Mouse (Mus musculus) myocyte (in vitro differentiated cells): ENCODE results near the gene Creb5. TPM values are rescaled to one million over a fixed set of nuclear protein-coding genes. Genes with fewer than 3 reads are reported as not detected.
A peak's percentile ranks its signal among the peaks of the same experiment; 100 is the strongest.

Source experiments
- H3K27me3 ChIP-seq: one replicate; pipeline ENCODE4 v1.6.1; 2011; ENCODE audit not compliant: control insufficient read depth, insufficient read depth, insufficient read length
- H3K36me3 ChIP-seq: one replicate; pipeline ENCODE4 v1.6.1; 2011; ENCODE audit not compliant: control insufficient read depth, insufficient read depth
- H3K4me2 ChIP-seq: one replicate; pipeline ENCODE4 v1.6.1; 2011; ENCODE audit warnings: low read depth, control low read depth
- H3K4me3 ChIP-seq: one replicate; pipeline ENCODE4 v1.5.1; 2011; ENCODE audit warnings: mild to moderate bottlenecking, control low read depth, moderate library complexity
- H3K79me2 ChIP-seq: one replicate; pipeline ENCODE4 v1.6.1; 2011; ENCODE audit not compliant: control insufficient read depth, insufficient read depth
- H3ac ChIP-seq: one replicate; pipeline ENCODE4 v1.6.1; 2011; ENCODE audit not compliant: control insufficient read depth, insufficient read length
- CEBPB ChIP-seq: IDR thresholded peaks from 2 replicates; pipeline ENCODE4 v1.6.1; 2011; ENCODE audit warnings: mild to moderate bottlenecking, moderate library complexity; ENCODE audit not compliant: poor library complexity, insufficient read depth, severe bottlenecking
- E2F4 ChIP-seq: IDR thresholded peaks from one replicate; pipeline ENCODE4 v1.6.1; 2011; ENCODE audit warnings: mild to moderate bottlenecking, control low read depth, moderate library complexity; ENCODE audit not compliant: insufficient read depth
- MAX ChIP-seq: IDR thresholded peaks from one replicate; pipeline ENCODE4 v1.6.1; 2011; ENCODE audit warnings: low read depth, mild to moderate bottlenecking, control low read depth
- MYOD1 ChIP-seq, 3 experiments: IDR thresholded peaks; one replicate each; pipeline ENCODE4 v1.6.1; 2011; ENCODE audit warnings: control low read depth in 2 of 3, low read depth in 2 of 3, mild to moderate bottlenecking in 2 of 3, moderate library complexity in 1 of 3; ENCODE audit not compliant: insufficient read length in 2 of 3, control insufficient read depth in 1 of 3
- MYOG ChIP-seq, 3 experiments: IDR thresholded peaks; one replicate each; pipeline ENCODE4 v1.6.1; 2011; ENCODE audit warnings: control low read depth in 2 of 3, low read depth in 2 of 3, mild to moderate bottlenecking in 2 of 3; ENCODE audit not compliant: insufficient read length in 2 of 3, control insufficient read depth in 1 of 3, insufficient read depth in 1 of 3
- POLR2A ChIP-seq: IDR thresholded peaks from one replicate; pipeline ENCODE4 v1.6.1; 2011; ENCODE audit warnings: low read depth, mild to moderate bottlenecking, control low read depth, moderate library complexity; ENCODE audit not compliant: insufficient read length
- POLR2AphosphoS2 ChIP-seq: IDR thresholded peaks from one replicate; pipeline ENCODE4 v1.6.1; 2011; ENCODE audit warnings: low read depth, control low read depth; ENCODE audit not compliant: insufficient read length
- REST ChIP-seq: IDR thresholded peaks from one replicate; pipeline ENCODE4 v1.6.1; 2011; ENCODE audit warnings: mild to moderate bottlenecking, control low read depth, moderate library complexity; ENCODE audit not compliant: insufficient read depth, insufficient read length
- SRF ChIP-seq: IDR thresholded peaks from one replicate; pipeline ENCODE4 v1.6.1; 2011; ENCODE audit warnings: low read depth; ENCODE audit not compliant: control insufficient read depth, insufficient read length
- TCF12 ChIP-seq: IDR thresholded peaks from one replicate; pipeline ENCODE4 v1.6.1; 2011; ENCODE audit warnings: mild to moderate bottlenecking, control low read depth; ENCODE audit not compliant: poor library complexity, insufficient read depth, severe bottlenecking
- TCF3 ChIP-seq: IDR thresholded peaks from one replicate; pipeline ENCODE4 v1.6.1; 2011; ENCODE audit warnings: low read depth, control low read depth; ENCODE audit not compliant: insufficient read length
- USF1 ChIP-seq: IDR thresholded peaks from one replicate; pipeline ENCODE4 v1.6.1; 2011; ENCODE audit warnings: low read depth, mild to moderate bottlenecking, control low read depth, moderate library complexity
- polyA plus RNA-seq: library from polyadenylated mRNA; unstranded; fragments of >200 nt; fragmentation: generic; extraction: Trizol; gene quantifications from one replicate; pipeline ENCODE4 v1.2.1, GENCODE M21; 2012; ENCODE audit warnings: missing spikeins

Creb5 gene
- polyA plus RNA-seq: 1.4 TPM

DNA sequence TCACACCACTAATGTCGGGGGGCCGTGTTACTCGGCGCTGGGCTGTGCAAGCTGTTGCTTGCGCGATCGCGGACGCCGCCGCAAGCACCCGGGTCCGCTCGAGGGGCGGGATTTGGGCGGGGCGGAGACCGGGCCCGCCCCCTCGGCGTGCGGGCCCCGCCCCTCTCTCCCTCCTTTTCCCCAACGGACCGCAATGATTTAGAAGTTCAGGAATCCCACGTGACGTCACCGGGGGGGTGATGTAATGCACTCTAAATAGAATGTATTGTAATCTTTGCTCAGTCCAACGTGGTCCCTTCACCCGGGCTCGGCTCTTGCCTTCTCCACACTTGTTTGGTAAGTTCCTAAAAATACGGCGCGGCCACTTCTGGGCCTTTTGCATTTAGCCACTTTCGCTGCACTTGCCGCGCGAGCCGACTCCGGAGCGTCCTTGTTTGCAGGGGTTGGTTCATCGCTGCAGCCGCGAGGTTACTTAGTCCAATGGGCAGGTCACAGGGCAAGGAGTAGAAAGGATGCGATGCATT is at the start of gene Creb5:
Gene Creb5 (plus strand): TSS at position 233 of the 524 bp plus-strand sequence.
- Histone ChIP-seq H3K36me3 (no peaks in the 10 kb centered on the region), H3K27me3 (no peaks in the 10 kb centered on the region), H3K79me2 (no peaks in the 10 kb centered on the region), H3K4me2 (peak within 1 kb of the TSS; percentile 89), H3K4me3 (peak within 1 kb of the TSS; percentile 53), H3ac (peak within 1 kb of the TSS; percentile 30)
- TF ChIP-seq USF1: peak; percentile 47
- no peak for TF ChIP-seq CEBPB
- TF ChIP-seq E2F4: no peak

DNA sequence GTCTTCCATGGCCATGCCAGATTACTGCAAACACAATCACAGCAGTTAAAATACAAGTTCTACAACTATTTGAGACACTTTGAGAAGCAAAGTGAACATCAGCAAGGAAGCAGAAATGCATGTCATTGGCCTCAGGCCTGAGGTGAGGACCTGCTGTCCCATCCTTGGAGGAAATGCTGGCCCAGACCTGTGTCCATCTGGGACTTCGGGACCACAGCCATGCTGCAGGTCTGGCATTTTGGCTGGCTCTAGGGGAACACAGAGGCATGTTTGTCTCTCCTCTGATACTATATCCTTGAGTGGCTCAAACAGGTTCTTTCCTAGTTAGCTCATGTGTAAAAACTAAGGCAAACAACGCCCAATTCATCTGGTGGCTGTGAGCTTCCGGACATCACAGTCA is 27.2 kb upstream of the Creb5 start:
- H3K4me2 ChIP-seq: no peak overlapping the region
- H3K36me3 ChIP-seq: no peaks in the 10 kb centered on the region
- no peak overlapping the region for H3ac ChIP-seq
- TF ChIP-seq E2F4 (no peak), REST (no peak), MYOG (IDR thresholded peaks at IDR 0.05; ENCODE audit: control insufficient read depth in 1 of 3, insufficient read depth in 1 of 3, insufficient read length in 2 of 3, low read depth in 2 of 3) (no peak), POLR2AphosphoS2 (no peak), CEBPB (no peak), TCF12 (no peak), MAX (no peak), POLR2A (no peak), USF1 (no peak), SRF (no peak), TCF3 (no peak), MYOD1 (IDR thresholded peaks at IDR 0.05; ENCODE audit: control insufficient read depth in 1 of 3, insufficient read length in 2 of 3, low read depth in 2 of 3) (no peak)
- H3K79me2 ChIP-seq: no peaks in the 10 kb centered on the region
- H3K27me3 ChIP-seq: no peaks in the 10 kb centered on the region
- no peak overlapping the region for H3K4me3 ChIP-seq

DNA sequence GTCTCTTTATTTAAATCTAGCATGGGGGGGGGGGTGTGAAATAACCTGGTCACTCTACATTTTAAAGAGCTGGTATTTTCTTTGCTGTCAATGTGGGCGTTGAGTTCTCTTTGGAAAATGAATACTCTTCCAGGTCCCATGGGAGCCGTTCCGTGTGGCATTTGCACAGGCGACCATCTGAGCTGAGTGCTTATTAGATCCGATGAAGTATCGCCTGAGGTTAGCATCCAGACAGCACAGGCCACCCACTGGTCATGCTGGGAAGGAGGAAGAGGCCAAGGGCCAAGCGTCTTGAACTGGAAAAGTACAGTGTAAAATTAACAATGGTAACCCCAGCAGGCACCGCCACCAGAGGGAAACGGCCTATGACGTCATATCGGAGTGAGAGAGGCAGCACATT is 24.7 kb upstream of the Creb5 start:
- Histone ChIP-seq H3K4me3 (no peak overlapping the region), H3K79me2 (no peaks in the 10 kb centered on the region), H3K4me2 (no peak overlapping the region), H3K27me3 (no peaks in the 10 kb centered on the region), H3K36me3 (no peaks in the 10 kb centered on the region), H3ac (no peak overlapping the region)
- TF ChIP-seq SRF (no peak), USF1 (no peak), MYOD1 (IDR thresholded peaks at IDR 0.05; ENCODE audit: control insufficient read depth in 1 of 3, insufficient read length in 2 of 3, low read depth in 2 of 3) (no peak), POLR2AphosphoS2 (no peak), MYOG (IDR thresholded peaks at IDR 0.05; ENCODE audit: control insufficient read depth in 1 of 3, insufficient read depth in 1 of 3, insufficient read length in 2 of 3, low read depth in 2 of 3) (no peak), TCF3 (no peak), MAX (no peak), POLR2A (no peak), REST (no peak), CEBPB (no peak), TCF12 (no peak), E2F4 (no peak)

DNA sequence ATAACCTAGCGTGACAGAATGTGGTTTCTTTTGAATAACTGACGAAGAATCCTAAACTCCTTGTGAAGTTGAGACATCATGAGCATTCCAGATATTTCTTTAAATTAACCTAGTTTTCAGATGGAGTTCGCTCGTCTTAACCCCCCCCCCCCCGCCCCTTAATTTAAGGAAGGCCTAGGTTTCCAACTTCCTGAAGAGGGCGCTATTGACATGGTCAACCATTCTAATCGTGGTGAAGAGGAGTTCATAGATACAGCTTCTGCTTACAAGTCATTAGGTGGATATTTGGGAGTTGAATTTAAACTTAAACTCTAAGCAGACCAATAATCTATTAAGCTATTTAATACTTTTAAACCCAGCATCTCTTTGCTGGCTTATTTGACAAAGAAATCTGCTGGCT is 20.0 kb upstream of the Creb5 start:
- H3K4me3 ChIP-seq: no peak overlapping the region
- H3K4me2 ChIP-seq: no peak overlapping the region

DNA sequence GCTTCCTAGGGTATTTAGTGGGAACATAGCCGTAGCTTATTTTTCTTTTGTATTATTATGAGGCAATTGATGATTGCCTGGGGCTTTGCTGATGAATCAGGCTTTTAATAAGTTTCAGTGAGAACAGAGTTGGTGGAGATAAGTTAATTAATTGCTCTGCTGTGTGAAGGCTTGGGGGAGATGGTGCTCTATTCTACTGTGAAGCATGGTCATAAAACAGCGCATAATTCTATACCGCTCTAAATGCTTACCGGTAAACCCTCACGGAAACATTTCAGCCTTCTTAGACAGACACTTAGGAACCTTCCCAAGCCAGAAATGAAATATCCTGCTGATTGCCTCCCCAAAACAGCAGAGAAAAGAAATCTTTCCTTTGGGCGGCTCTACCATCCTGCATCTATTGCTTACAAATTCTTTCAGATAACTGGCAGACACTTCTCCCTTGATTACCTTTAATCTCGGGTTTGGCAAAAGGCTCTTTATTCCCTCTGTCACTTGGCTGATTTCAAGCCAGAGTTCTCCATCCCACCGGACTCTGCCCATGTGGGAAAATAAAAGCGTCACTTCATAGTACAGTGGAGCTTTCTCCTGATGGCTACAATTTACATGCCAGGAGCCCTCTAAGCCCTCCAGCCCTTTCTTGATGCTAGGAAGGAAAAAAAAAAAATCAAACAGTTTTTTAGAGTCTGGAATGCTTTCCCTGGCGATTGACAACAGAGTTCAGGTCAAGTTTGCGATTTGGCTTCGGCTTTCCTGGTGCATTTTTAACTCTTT is 19.2 kb upstream of the Creb5 start:
- H3ac ChIP-seq: no peak overlapping the region
- H3K36me3 ChIP-seq: no peaks in the 10 kb centered on the region
- no peak for TF ChIP-seq REST
- TF ChIP-seq MAX: no peak
- TF ChIP-seq TCF12: no peak
- no peak for TF ChIP-seq USF1
- TF ChIP-seq TCF3: no peak
- TF ChIP-seq CEBPB: no peak
- TF ChIP-seq MYOD1 (IDR thresholded peaks at IDR 0.05; ENCODE audit: control insufficient read depth in 1 of 3, insufficient read length in 2 of 3, low read depth in 2 of 3): no peak
- TF ChIP-seq POLR2A: no peak
- TF ChIP-seq E2F4: no peak
- TF ChIP-seq MYOG (IDR thresholded peaks at IDR 0.05; ENCODE audit: control insufficient read depth in 1 of 3, insufficient read depth in 1 of 3, insufficient read length in 2 of 3, low read depth in 2 of 3): no peak
- TF ChIP-seq SRF: no peak
- no peak for TF ChIP-seq POLR2AphosphoS2
- H3K79me2 ChIP-seq: no peaks in the 10 kb centered on the region
- no peaks in the 10 kb centered on the region for H3K27me3 ChIP-seq
- no peak overlapping the region for H3K4me2 ChIP-seq
- no peak overlapping the region for H3K4me3 ChIP-seq

More for the DNA sequence above, 20.0 kb upstream of the Creb5 start:
- Histone ChIP-seq H3K27me3 (no peaks in the 10 kb centered on the region), H3K36me3 (no peaks in the 10 kb centered on the region), H3K79me2 (no peaks in the 10 kb centered on the region), H3ac (no peak overlapping the region)
- TF ChIP-seq E2F4 (no peak), USF1 (no peak), SRF (no peak), MYOD1 (IDR thresholded peaks at IDR 0.05; ENCODE audit: control insufficient read depth in 1 of 3, insufficient read length in 2 of 3, low read depth in 2 of 3) (no peak), CEBPB (no peak), POLR2A (no peak)
